Mouse (Mus musculus): ENCODE results near the gene Cd47.

- TF ChIP-seq POLR2AphosphoS2 (IDR thresholded peaks at IDR 0.05; ENCODE audit: insufficient read length, low read depth) (peak; percentile 51), POLR2A (IDR thresholded peaks at IDR 0.05; ENCODE audit: insufficient read length, low read depth) (no peak), MAX (IDR thresholded peaks at IDR 0.05; ENCODE audit: low read depth) (no peak), USF1 (IDR thresholded peaks at IDR 0.05; ENCODE audit: low read depth) (no peak), MYOD1 (IDR thresholded peaks at IDR 0.05; ENCODE audit: control insufficient read depth in 1 of 3, insufficient read length in 2 of 3, low read depth in 2 of 3) (no peak), E2F4 (IDR thresholded peaks at IDR 0.05; ENCODE audit: insufficient read depth) (no peak), MYOG (IDR thresholded peaks at IDR 0.05; ENCODE audit: control insufficient read depth in 1 of 3, insufficient read depth in 1 of 3, insufficient read length in 2 of 3, low read depth in 2 of 3) (no peak)
Observed at GRCm38 (mm10) chr16:49915532-49916476, 115.5 kb downstream of the Cd47 start.

Data from myocyte (in vitro differentiated cells).